Comparison of ENCODE assay signal across 8 mouse cellular contexts in genomic region chr7:100493484-100494414, GRCm38 (mm10). TPM values are rescaled to one million over a fixed set of nuclear protein-coding genes. Genes with fewer than 3 reads are reported as not detected.
DNase-seq lines count a peak whose midpoint lies in the region; ATAC-seq and TF ChIP-seq lines count a peak whose summit lies in the region.

No protein-coding gene starts in this region.

- H3K4me3 ChIP-seq in ES-Bruce4 (ENCODE audit: low read depth, low read length) = peak overlapping the region; percentile 81
- peak overlapping the region; percentile 47 for H3K4me3 ChIP-seq in embryonic facial prominence, embryonic 12.5 days
- H3K4me3 ChIP-seq in limb, embryonic 15.5 days = peak overlapping the region; percentile 49
- H3K4me3 ChIP-seq in midbrain, embryonic 14.5 days (replicated peaks; ENCODE audit: low read depth, low read length) = peak overlapping the region; percentile 28

- peaks cover 2% of the 10 kb centered on the region for H3K4me1 ChIP-seq in ES-Bruce4 (ENCODE audit: control insufficient read depth, insufficient read depth, low read length)
- peaks cover 44% of the 10 kb centered on the region for H3K4me1 ChIP-seq in embryonic facial prominence, embryonic 12.5 days
- peaks cover 41% of the 10 kb centered on the region for H3K4me1 ChIP-seq in limb, embryonic 15.5 days
- H3K4me1 ChIP-seq in midbrain, embryonic 14.5 days (ENCODE audit: control insufficient read depth, insufficient read depth, low read length) = peaks cover 17% of the 10 kb centered on the region

- H3K36me3 ChIP-seq in ES-Bruce4 (ENCODE audit: control insufficient read depth, insufficient read depth, low read length, poor library complexity, severe bottlenecking) = peaks cover 9% of the 10 kb centered on the region
- peaks cover 20% of the 10 kb centered on the region for H3K36me3 ChIP-seq in embryonic facial prominence, embryonic 12.5 days
- peaks cover 16% of the 10 kb centered on the region for H3K36me3 ChIP-seq in limb, embryonic 15.5 days
- H3K36me3 ChIP-seq in midbrain, embryonic 14.5 days (ENCODE audit: control insufficient read depth, insufficient read depth, low read length) = no peaks in the 10 kb centered on the region

- no peak for TF ChIP-seq POLR2A in ES-Bruce4 (IDR thresholded peaks at IDR 0.05; ENCODE audit: insufficient read depth, low read length)

- peak overlapping the region; percentile 95 for H3K4me2 ChIP-seq in embryonic facial prominence, embryonic 12.5 days (replicated peaks)
- H3K4me2 ChIP-seq in limb, embryonic 15.5 days = peak overlapping the region; percentile 86
- peak overlapping the region; percentile 60 for H3K4me2 ChIP-seq in midbrain, embryonic 14.5 days (ENCODE audit: low read length)

- intact Hi-C loops in heart, postnatal 36 days (cut with DNase I) = loop anchor here (1.0 to 5.0 kb wide), 3 partner anchors 28 to 1111 kb away; partner anchors contain the start of gene Gdpd5

- no peak; the same call in 1 of the 2 replicates for ATAC-seq in embryonic facial prominence, embryonic 12.5 days (ENCODE audit: insufficient number of reproducible peaks, insufficient read depth, low FRiP score, low TSS enrichment)
- no peak for ATAC-seq in limb, embryonic 15.5 days (ENCODE audit: insufficient number of reproducible peaks, low FRiP score, low TSS enrichment, low read depth)
- no peak for ATAC-seq in midbrain, embryonic 14.5 days (ENCODE audit: low FRiP score, low TSS enrichment)

- no peaks in the 10 kb centered on the region for H3K9me3 ChIP-seq in ES-Bruce4 (replicated peaks; ENCODE audit: control insufficient read depth, insufficient read depth, low read length, poor library complexity, severe bottlenecking)
- H3K9me3 ChIP-seq in embryonic facial prominence, embryonic 12.5 days = no peaks in the 10 kb centered on the region
- H3K9me3 ChIP-seq in limb, embryonic 15.5 days = no peaks in the 10 kb centered on the region
- H3K9me3 ChIP-seq in midbrain, embryonic 14.5 days (ENCODE audit: control insufficient read depth, low read length) = no peaks in the 10 kb centered on the region

- WGBS in embryonic facial prominence, embryonic 12.5 days = 35% methylated on average over 19 of the region's 19 CpGs
- WGBS in limb, embryonic 15.5 days = 29% methylated on average over 19 of the region's 19 CpGs
- 41% methylated on average over 19 of the region's 19 CpGs for whole genome bisulfite sequencing in midbrain, embryonic 14.5 days

- TF ChIP-seq EP300 in ES-Bruce4 (IDR thresholded peaks at IDR 0.05; ENCODE audit: insufficient read depth, low read depth, low read length) = no peak

- TF ChIP-seq CTCF in ES-Bruce4 (IDR thresholded peaks at IDR 0.05; ENCODE audit: low read depth, low read length) = no peak

- peak overlapping the region; percentile 28; the same call in 1 of the 2 replicates for H3K27ac ChIP-seq in ES-Bruce4 (ENCODE audit: insufficient read depth, low read length)
- H3K27ac ChIP-seq in embryonic facial prominence, embryonic 12.5 days = peak overlapping the region; percentile 69; the same call in 1 of the 2 replicates
- H3K27ac ChIP-seq in limb, embryonic 15.5 days = peak overlapping the region; percentile 61; the same call in 1 of the 2 replicates
- H3K27ac ChIP-seq in midbrain, embryonic 14.5 days (replicated peaks; ENCODE audit: low read depth, low read length) = no peak overlapping the region

- peak; percentile 84 for DNase-seq in 3T3-L1 (ENCODE audit: low read depth, low spot score)
- peak; percentile 53 to 65 for DNase-seq in heart, postnatal 36 days
- DNase-seq in midbrain, embryonic 14.5 days = peak; percentile 62
- peak; percentile 86 for DNase-seq in testis, postnatal 14 days (ENCODE audit: low spot score)
- DNase-seq in urinary bladder, postnatal 10 days (ENCODE audit: low spot score) = no peak

- H3K27me3 ChIP-seq in ES-Bruce4 (ENCODE audit: control insufficient read depth, insufficient read depth, low read length, poor library complexity, severe bottlenecking) = no peaks in the 10 kb centered on the region
- 0 out of 2 replicates have a peak, but pooled peaks cover 9% of the 10 kb centered on the region for H3K27me3 ChIP-seq in embryonic facial prominence, embryonic 12.5 days
- no peaks in the 10 kb centered on the region for H3K27me3 ChIP-seq in limb, embryonic 15.5 days
- no peaks in the 10 kb centered on the region; the same call in 1 of the 2 replicates for H3K27me3 ChIP-seq in midbrain, embryonic 14.5 days (ENCODE audit: control insufficient read depth, insufficient read depth, low read length)

- H3K9ac ChIP-seq in ES-Bruce4 (ENCODE audit: low read depth, poor library complexity, severe bottlenecking) = peak overlapping the region; percentile 27
- peak overlapping the region; percentile 38 for H3K9ac ChIP-seq in embryonic facial prominence, embryonic 12.5 days
- 0 out of 2 replicates have a peak overlapping the region, but pooled peaks have one; percentile 15 for H3K9ac ChIP-seq in limb, embryonic 15.5 days
- no peak overlapping the region for H3K9ac ChIP-seq in midbrain, embryonic 14.5 days (replicated peaks; ENCODE audit: low read length)

RNA-seq across cellular contexts. Expression of gene Ucp2, which starts 0.6 kb away (rescaled TPM):
- 162 and 171 TPM in 2 replicates for polyA plus RNA-seq in ES-Bruce4 (2011; ENCODE audit: insufficient read depth, insufficient read length, low read depth, missing spikeins)
- 130 and 164 TPM in 2 replicates for polyA plus RNA-seq in embryonic facial prominence, embryonic 12.5 days (2016; fragmentation: Nextera tagmentation; extraction: Ambion mirVana)
- 100 to 1,000 TPM; 331 to 414 TPM for total RNA-seq in heart, postnatal 36 days (2021)
- 141 and 187 TPM in 2 replicates for polyA plus RNA-seq in limb, embryonic 15.5 days (2015; fragmentation: Nextera tagmentation; extraction: Ambion mirVana)
- polyA plus RNA-seq in midbrain, embryonic 14.5 days (2014; fragmentation: Nextera tagmentation; extraction: Ambion mirVana) = 47.0 and 55.6 TPM in 2 replicates

RNA-seq across cellular contexts. Expression of gene Ucp3, which starts 21.0 kb away (rescaled TPM):
- polyA plus RNA-seq in ES-Bruce4 (2011; ENCODE audit: insufficient read depth, insufficient read length, low read depth, missing spikeins) = not detected in 2 replicates
- polyA plus RNA-seq in embryonic facial prominence, embryonic 12.5 days (2016; fragmentation: Nextera tagmentation; extraction: Ambion mirVana) = not detected in 2 replicates
- total RNA-seq in heart, postnatal 36 days (2021) = 100 to 1,000 TPM in 1 of 2 experiments, 10 to 100 TPM in 1; 72.3 to 103 TPM
- polyA plus RNA-seq in limb, embryonic 15.5 days (2015; fragmentation: Nextera tagmentation; extraction: Ambion mirVana) = 0.28 and 0.79 TPM in 2 replicates
- not detected in 2 replicates for polyA plus RNA-seq in midbrain, embryonic 14.5 days (2014; fragmentation: Nextera tagmentation; extraction: Ambion mirVana)

RNA-seq across cellular contexts. Expression of gene Dnajb13, which starts 21.0 kb away (rescaled TPM):
- 0.39 TPM in 1 of 2 replicates, not detected in the other for polyA plus RNA-seq in ES-Bruce4 (2011; ENCODE audit: insufficient read depth, insufficient read length, low read depth, missing spikeins)
- 0.14 and 0.19 TPM in 2 replicates for polyA plus RNA-seq in embryonic facial prominence, embryonic 12.5 days (2016; fragmentation: Nextera tagmentation; extraction: Ambion mirVana)
- total RNA-seq in heart, postnatal 36 days (2021) = not detected
- 0.27 and 0.38 TPM in 2 replicates for polyA plus RNA-seq in limb, embryonic 15.5 days (2015; fragmentation: Nextera tagmentation; extraction: Ambion mirVana)
- 2.0 and 3.7 TPM in 2 replicates for polyA plus RNA-seq in midbrain, embryonic 14.5 days (2014; fragmentation: Nextera tagmentation; extraction: Ambion mirVana)

RNA-seq across cellular contexts. Expression of gene Coa4, which starts 43.1 kb away (rescaled TPM):
- polyA plus RNA-seq in ES-Bruce4 (2011; ENCODE audit: insufficient read depth, insufficient read length, low read depth, missing spikeins) = 9.2 and 14.6 TPM in 2 replicates
- 14.9 and 15.7 TPM in 2 replicates for polyA plus RNA-seq in embryonic facial prominence, embryonic 12.5 days (2016; fragmentation: Nextera tagmentation; extraction: Ambion mirVana)
- total RNA-seq in heart, postnatal 36 days (2021) = 10 to 100 TPM; 17.1 to 17.4 TPM
- 20.9 and 24.6 TPM in 2 replicates for polyA plus RNA-seq in limb, embryonic 15.5 days (2015; fragmentation: Nextera tagmentation; extraction: Ambion mirVana)
- polyA plus RNA-seq in midbrain, embryonic 14.5 days (2014; fragmentation: Nextera tagmentation; extraction: Ambion mirVana) = 16.5 and 16.6 TPM in 2 replicates

Comparison
In these comparisons a context has a peak if more than half of its experiments do, and no peak if none do; other contexts are left out.
1. H3K4me3 ChIP-seq: peak in every context shown above with its lines; median percentile 81 in ES-Bruce4; 49 in limb, embryonic 15.5 days; 47 in embryonic facial prominence, embryonic 12.5 days; 28 in midbrain, embryonic 14.5 days.